Mouse (Mus musculus): ENCODE results near the gene Stra6. TPM values are rescaled to one million over a fixed set of nuclear protein-coding genes. Genes with fewer than 3 reads are reported as not detected.

The Stra6 gene
- polyA plus RNA-seq, 1 experiment from 2014 or later = 4.3 TPM

GRCm38 (mm10) chr9:58177165-58177564, 113.6 kb downstream of the Stra6 start:
- Histone ChIP-seq H3K27ac (ENCODE audit: low read length) (no peak overlapping the region), H3K4me2 (replicated peaks; ENCODE audit: low read depth, low read length) (no peak overlapping the region), H3K9me3 (ENCODE audit: control insufficient read depth, low read depth, low read length) (no peaks in the 10 kb centered on the region), H3K4me3 (ENCODE audit: low read depth, low read length) (no peak overlapping the region), H3K27me3 (ENCODE audit: control insufficient read depth, insufficient read depth, low read length) (no peaks in the 10 kb centered on the region), H3K9ac (replicated peaks; ENCODE audit: low read depth, low read length) (no peak overlapping the region), H3K4me1 (ENCODE audit: control insufficient read depth, insufficient read depth, low read length) (no peaks in the 10 kb centered on the region), H3K36me3 (ENCODE audit: control insufficient read depth, insufficient read depth, low read length) (no peaks in the 10 kb centered on the region)
- 73% methylated on average over 4 of the region's 4 CpGs for WGBS
- ATAC-seq (ENCODE audit: insufficient number of reproducible peaks, insufficient read depth, low FRiP score, low read depth) = no peak

DNA sequence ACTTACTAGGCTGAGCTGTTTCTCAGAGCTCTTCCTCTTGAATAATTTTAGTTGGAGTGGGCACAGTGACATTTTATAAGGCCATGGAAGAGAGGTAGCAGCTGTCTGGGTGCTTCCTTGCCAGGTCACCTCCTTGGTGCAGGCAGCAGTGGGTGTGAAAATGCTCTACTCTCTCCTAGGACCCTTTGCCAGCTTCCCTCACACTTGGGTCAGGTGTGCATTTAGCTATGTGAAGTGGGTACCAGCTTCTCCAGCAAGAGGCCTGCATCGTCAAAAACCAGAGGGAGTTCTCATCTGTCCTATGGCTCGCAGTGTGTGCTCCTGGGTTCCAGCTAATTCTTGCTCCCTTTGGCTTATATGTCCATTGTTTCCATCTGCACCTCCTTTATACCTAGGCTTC, 115.8 kb downstream of the Stra6 start:
- H3K4me1 ChIP-seq (ENCODE audit: control insufficient read depth, insufficient read depth, low read length) = no peaks in the 10 kb centered on the region
- no peaks in the 10 kb centered on the region for H3K36me3 ChIP-seq (ENCODE audit: control insufficient read depth, insufficient read depth, low read length)
- no peak for ATAC-seq (ENCODE audit: insufficient number of reproducible peaks, insufficient read depth, low FRiP score, low read depth)
- no peak overlapping the region for H3K4me3 ChIP-seq (ENCODE audit: low read depth, low read length)
- H3K4me2 ChIP-seq (replicated peaks; ENCODE audit: low read depth, low read length) = no peak overlapping the region
- H3K9ac ChIP-seq (replicated peaks; ENCODE audit: low read depth, low read length) = no peak overlapping the region
- no peaks in the 10 kb centered on the region for H3K9me3 ChIP-seq (ENCODE audit: control insufficient read depth, low read depth, low read length)
- H3K27me3 ChIP-seq (ENCODE audit: control insufficient read depth, insufficient read depth, low read length) = no peaks in the 10 kb centered on the region
- 95% methylated on average over 2 of the region's 2 CpGs for WGBS
- H3K27ac ChIP-seq (ENCODE audit: low read length) = no peak overlapping the region

GRCm38 (mm10) chr9:58184456-58184855, 120.9 kb downstream of the Stra6 start:
- Histone ChIP-seq H3K4me2 (replicated peaks; ENCODE audit: low read depth, low read length) (no peak overlapping the region), H3K4me1 (ENCODE audit: control insufficient read depth, insufficient read depth, low read length) (no peaks in the 10 kb centered on the region), H3K9me3 (ENCODE audit: control insufficient read depth, low read depth, low read length) (no peaks in the 10 kb centered on the region), H3K9ac (replicated peaks; ENCODE audit: low read depth, low read length) (no peak overlapping the region), H3K4me3 (ENCODE audit: low read depth, low read length) (no peak overlapping the region), H3K36me3 (ENCODE audit: control insufficient read depth, insufficient read depth, low read length) (no peaks in the 10 kb centered on the region), H3K27ac (ENCODE audit: low read length) (no peak overlapping the region), H3K27me3 (ENCODE audit: control insufficient read depth, insufficient read depth, low read length) (no peaks in the 10 kb centered on the region)
- ATAC-seq (ENCODE audit: insufficient number of reproducible peaks, insufficient read depth, low FRiP score, low read depth) = no peak
- 60% methylated on average over 6 of the region's 6 CpGs for WGBS

DNA sequence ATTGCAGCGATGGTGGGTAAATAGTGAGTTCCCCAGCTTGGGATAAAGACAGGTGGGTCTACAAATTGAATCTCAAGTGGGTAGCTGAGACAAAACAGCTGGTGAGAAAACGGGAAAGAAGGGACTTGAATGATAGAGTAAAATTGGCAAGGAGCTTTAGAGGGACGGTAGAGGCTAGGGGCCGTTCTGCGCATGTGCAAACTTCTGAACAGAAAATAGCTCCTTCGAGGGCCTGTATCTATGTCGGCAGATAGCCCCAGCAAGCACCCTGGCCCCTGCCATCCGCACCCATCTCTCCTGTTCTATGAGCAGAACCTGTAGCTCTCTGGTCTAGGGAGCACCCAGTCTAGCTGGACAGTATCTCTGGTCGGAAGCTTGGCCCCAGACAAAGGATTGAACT, 130.6 kb downstream of the Stra6 start:
- Histone ChIP-seq H3K4me2 (replicated peaks; ENCODE audit: low read depth, low read length) (no peak overlapping the region), H3K9me3 (ENCODE audit: control insufficient read depth, low read depth, low read length) (no peaks in the 10 kb centered on the region), H3K27ac (ENCODE audit: low read length) (no peak overlapping the region), H3K36me3 (ENCODE audit: control insufficient read depth, insufficient read depth, low read length) (no peaks in the 10 kb centered on the region), H3K4me1 (ENCODE audit: control insufficient read depth, insufficient read depth, low read length) (peaks cover 30% of the 10 kb centered on the region), H3K9ac (replicated peaks; ENCODE audit: low read depth, low read length) (no peak overlapping the region), H3K4me3 (ENCODE audit: low read depth, low read length) (no peak overlapping the region), H3K27me3 (ENCODE audit: control insufficient read depth, insufficient read depth, low read length) (peaks cover 37% of the 10 kb centered on the region)
- 56% methylated on average over 9 of the region's 9 CpGs for WGBS
- no peak for ATAC-seq (ENCODE audit: insufficient number of reproducible peaks, insufficient read depth, low FRiP score, low read depth)

GRCm38 (mm10) chr9:58195671-58196070, 132.1 kb downstream of the Stra6 start:
- Histone ChIP-seq H3K9me3 (ENCODE audit: control insufficient read depth, low read depth, low read length) (no peaks in the 10 kb centered on the region), H3K4me3 (ENCODE audit: low read depth, low read length) (no peak overlapping the region), H3K4me2 (replicated peaks; ENCODE audit: low read depth, low read length) (no peak overlapping the region), H3K36me3 (ENCODE audit: control insufficient read depth, insufficient read depth, low read length) (no peaks in the 10 kb centered on the region), H3K27me3 (ENCODE audit: control insufficient read depth, insufficient read depth, low read length) (peaks cover 52% of the 10 kb centered on the region), H3K4me1 (ENCODE audit: control insufficient read depth, insufficient read depth, low read length) (peaks cover 36% of the 10 kb centered on the region), H3K27ac (ENCODE audit: low read length) (no peak overlapping the region), H3K9ac (replicated peaks; ENCODE audit: low read depth, low read length) (no peak overlapping the region)
- 14% methylated on average over 1 of the region's 1 CpGs for WGBS
- ATAC-seq (ENCODE audit: insufficient number of reproducible peaks, insufficient read depth, low FRiP score, low read depth) = no peak

DNA sequence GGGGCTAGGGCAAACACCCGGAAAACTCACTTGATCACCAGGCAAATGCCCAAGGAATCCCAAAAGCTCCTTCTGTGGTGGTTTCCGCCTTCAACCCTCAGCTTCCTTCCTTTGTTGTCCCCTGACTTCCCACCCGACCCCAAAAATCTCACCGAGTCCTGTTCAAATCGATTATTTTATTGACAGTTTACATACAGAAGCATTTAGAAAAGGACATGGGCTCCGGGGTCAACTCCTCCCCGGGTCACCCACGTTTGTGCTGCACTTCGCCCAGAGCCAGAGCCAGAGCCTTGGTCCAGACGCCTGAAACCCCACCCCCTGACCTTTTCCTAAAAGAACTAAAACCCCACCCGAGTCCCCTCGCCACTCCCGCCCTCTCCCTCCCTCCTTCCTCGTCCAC, 132.6 kb downstream of the Stra6 start:
- H3K4me2 ChIP-seq (replicated peaks; ENCODE audit: low read depth, low read length) = peak overlapping the region; percentile 19
- peaks cover 36% of the 10 kb centered on the region for H3K4me1 ChIP-seq (ENCODE audit: control insufficient read depth, insufficient read depth, low read length)
- peaks cover 57% of the 10 kb centered on the region for H3K27me3 ChIP-seq (ENCODE audit: control insufficient read depth, insufficient read depth, low read length)
- H3K9me3 ChIP-seq (ENCODE audit: control insufficient read depth, low read depth, low read length) = no peaks in the 10 kb centered on the region
- 0 out of 2 replicates have a peak overlapping the region, but pooled peaks have one; percentile 6 for H3K4me3 ChIP-seq (ENCODE audit: low read depth, low read length)
- no peak overlapping the region for H3K27ac ChIP-seq (ENCODE audit: low read length)
- ATAC-seq (ENCODE audit: insufficient number of reproducible peaks, insufficient read depth, low FRiP score, low read depth) = no peak
- H3K36me3 ChIP-seq (ENCODE audit: control insufficient read depth, insufficient read depth, low read length) = no peaks in the 10 kb centered on the region
- 4% methylated on average over 14 of the region's 14 CpGs for WGBS
- H3K9ac ChIP-seq (replicated peaks; ENCODE audit: low read depth, low read length) = no peak overlapping the region

DNA sequence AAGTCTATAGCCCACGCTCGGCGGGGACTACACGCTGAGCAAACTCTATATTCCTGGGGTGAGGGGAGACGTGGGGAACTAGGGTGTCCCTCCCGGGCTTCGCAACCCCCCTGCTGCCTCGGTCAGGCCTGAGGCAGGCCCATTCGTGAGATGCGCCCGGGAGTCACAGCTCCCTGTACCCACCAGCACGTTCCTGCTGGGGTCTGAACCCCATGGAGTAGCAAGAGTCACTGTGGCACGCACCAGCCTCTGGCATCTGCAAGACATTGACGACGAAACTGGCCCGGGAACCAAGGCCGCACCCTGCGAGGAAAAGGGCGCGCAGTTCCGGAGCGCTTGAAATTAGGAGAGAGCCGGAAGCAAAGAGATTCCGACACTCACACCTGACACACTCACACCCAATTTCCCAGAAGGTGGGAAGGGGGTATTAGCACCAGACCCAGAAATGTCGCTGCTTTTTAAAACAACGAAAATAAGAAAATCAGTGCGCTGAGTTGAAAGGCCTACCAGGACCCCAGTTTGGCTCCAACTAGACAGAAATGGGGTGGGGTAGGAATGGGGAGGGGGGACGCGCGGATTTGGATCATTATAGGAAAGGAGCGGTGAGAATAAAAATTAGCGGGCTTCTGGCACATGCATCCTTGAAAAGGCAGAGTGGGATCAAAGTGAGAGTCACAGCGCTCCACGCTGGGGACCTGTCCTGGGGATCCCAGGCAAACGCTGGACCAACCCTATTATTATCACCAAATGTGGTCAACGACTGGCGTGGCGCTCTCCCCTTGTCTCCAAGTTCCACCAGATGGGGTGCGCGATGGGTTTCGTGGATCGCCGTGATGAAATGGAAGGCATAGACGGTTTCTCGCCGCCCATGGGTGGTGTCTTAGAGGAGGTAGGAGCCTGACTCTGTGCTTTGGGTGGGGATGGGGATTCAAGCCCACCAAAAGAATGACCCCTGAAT, 133.3 kb downstream of the Stra6 start:
- H3K27me3 ChIP-seq (ENCODE audit: control insufficient read depth, insufficient read depth, low read length) = peaks cover 61% of the 10 kb centered on the region
- ATAC-seq (ENCODE audit: insufficient number of reproducible peaks, insufficient read depth, low FRiP score, low read depth) = no peak
- peaks cover 36% of the 10 kb centered on the region for H3K4me1 ChIP-seq (ENCODE audit: control insufficient read depth, insufficient read depth, low read length)
- no peak overlapping the region for H3K27ac ChIP-seq (ENCODE audit: low read length)
- 3% methylated on average over 46 of the region's 46 CpGs for WGBS
- peak overlapping the region; percentile 24; the same call in 1 of the 2 replicates for H3K4me3 ChIP-seq (ENCODE audit: low read depth, low read length)
- H3K36me3 ChIP-seq (ENCODE audit: control insufficient read depth, insufficient read depth, low read length) = no peaks in the 10 kb centered on the region
- no peaks in the 10 kb centered on the region for H3K9me3 ChIP-seq (ENCODE audit: control insufficient read depth, low read depth, low read length)
- peak overlapping the region; percentile 42 for H3K4me2 ChIP-seq (replicated peaks; ENCODE audit: low read depth, low read length)
- no peak overlapping the region for H3K9ac ChIP-seq (replicated peaks; ENCODE audit: low read depth, low read length)

DNA sequence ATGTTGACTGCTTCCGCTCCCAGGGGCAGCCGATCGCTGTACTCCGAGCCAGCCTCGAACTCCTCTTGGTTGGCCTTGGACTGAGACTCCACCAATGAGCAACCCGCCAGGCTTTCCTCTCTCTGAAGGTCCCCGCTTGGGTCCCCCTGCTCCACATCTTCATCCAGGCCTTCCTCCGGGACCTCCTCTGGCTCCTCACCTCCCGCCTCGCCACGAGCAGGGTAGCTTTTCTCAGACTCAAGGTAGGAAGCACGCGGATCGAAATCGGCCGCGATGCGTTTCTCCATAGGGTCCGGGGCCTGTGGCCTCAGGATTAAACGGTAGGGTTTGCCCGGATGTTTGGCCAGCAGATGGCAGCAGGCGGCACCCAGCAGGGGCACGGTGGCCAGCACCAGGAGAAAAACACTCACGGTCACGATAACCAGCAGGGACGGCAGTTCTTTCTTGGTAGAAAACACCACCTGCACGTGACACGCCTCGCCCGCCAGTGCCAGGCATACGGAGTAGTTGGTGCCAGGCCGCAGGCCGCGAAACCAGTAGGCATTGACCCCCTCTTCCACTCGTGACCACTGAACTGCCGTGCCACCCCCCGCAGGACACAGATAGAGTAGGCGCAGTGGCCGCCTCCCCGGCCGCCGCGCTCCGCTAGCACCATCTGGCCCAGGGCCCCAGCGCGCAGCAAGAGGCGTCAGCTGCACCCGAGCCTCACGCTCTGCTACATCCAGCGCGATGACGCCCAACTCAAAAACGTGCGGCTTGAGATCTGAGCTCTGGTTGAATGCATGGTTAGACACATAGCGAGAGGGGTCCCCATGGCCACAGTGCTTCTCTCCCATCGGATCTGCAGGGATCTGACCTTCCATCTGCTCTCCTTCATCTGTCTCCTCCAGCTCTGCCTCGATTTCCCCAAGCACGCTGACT, 134.5 kb downstream of the Stra6 start:
- peak overlapping the region; percentile 42 for H3K4me2 ChIP-seq (replicated peaks; ENCODE audit: low read depth, low read length)
- H3K4me3 ChIP-seq (ENCODE audit: low read depth, low read length) = peak overlapping the region; percentile 24
- peaks cover 36% of the 10 kb centered on the region for H3K4me1 ChIP-seq (ENCODE audit: control insufficient read depth, insufficient read depth, low read length)
- H3K9me3 ChIP-seq (ENCODE audit: control insufficient read depth, low read depth, low read length) = no peaks in the 10 kb centered on the region
- H3K27me3 ChIP-seq (ENCODE audit: control insufficient read depth, insufficient read depth, low read length) = peaks cover 70% of the 10 kb centered on the region
- no peak overlapping the region for H3K27ac ChIP-seq (ENCODE audit: low read length)
- ATAC-seq (ENCODE audit: insufficient number of reproducible peaks, insufficient read depth, low FRiP score, low read depth) = peak; percentile 20; the same call in 1 of the 2 replicates
- 1% methylated on average over 58 of the region's 58 CpGs for WGBS
- no peak overlapping the region for H3K9ac ChIP-seq (replicated peaks; ENCODE audit: low read depth, low read length)
- H3K36me3 ChIP-seq (ENCODE audit: control insufficient read depth, insufficient read depth, low read length) = no peaks in the 10 kb centered on the region
